Mouse (Mus musculus) gastrocnemius, postnatal 25 days (tissue): ENCODE measurements around the gene Tex14. TPM values are rescaled to one million over a fixed set of nuclear protein-coding genes. Genes with fewer than 3 reads are reported as not detected.
A peak's percentile ranks its signal among the peaks of the same experiment; 100 is the strongest.
"Not testable (repeated sequence)": the region's sequence is repeated elsewhere in the genome, so short reads cannot be mapped to it uniquely, and the experiment has no call there.

ENCODE experiments used
- DNase-seq: peaks from one replicate; pipeline ENCODE4 v3.0.0; 2022
- long read RNA-seq, 2 experiments: library from polyadenylated mRNA; stranded (forward); transcript quantifications; one replicate each; pipeline ENCODE4 v2.0.0; 2021
- total RNA-seq, 2 experiments: library from RNA; stranded (reverse); gene quantifications; 1 replicate in 1 of 2; 2 replicates in 1 of 2; pipeline ENCODE4 v1.2.3; 2021

Gene Tex14
- total RNA-seq = under 1 TPM in 1 of 2 experiments, not detected in 1; 0.27 TPM
- long read RNA-seq, experiment 1, partial matches to known transcripts = 0 of 3 reads
- long read RNA-seq, experiment 1, other reads (novel, unspliced or antisense) = 3 of 3 reads
- long read RNA-seq, experiment 2, partial matches to known transcripts = 0 of 1 reads
- long read RNA-seq, experiment 2, other reads (novel, unspliced or antisense) = 1 of 1 reads

DNA sequence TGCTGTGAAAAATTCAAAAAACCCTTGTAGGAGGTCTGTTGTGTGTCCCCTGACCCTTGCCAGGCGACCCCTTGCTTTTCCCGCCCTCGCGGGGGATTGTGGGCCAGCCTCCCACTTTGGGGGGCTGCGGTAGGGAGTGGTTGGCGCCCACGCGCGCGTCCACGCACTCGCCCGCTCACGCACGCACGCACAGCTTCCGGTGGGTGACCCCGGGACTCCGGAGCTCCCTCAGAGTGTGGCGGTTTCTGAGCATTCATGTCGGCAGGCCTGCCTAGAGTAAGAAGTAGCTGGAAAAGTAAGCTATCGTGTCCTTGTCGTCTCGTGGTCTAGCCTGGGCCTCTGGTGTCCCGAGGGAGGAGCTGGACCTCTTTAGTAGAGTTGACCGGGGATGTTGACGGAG lies at the start of gene Tex14, which contains the start of gene Rad51c:
Tex14 (plus strand) TSS at position 190 of the 400 bp plus-strand sequence.
Rad51c (minus strand) TSS at position 79 of the 400 bp plus-strand sequence.
- peak; percentile 15 for DNase-seq

- DNase-seq = no peak
Observed at GRCm38 (mm10) chr11:87357317-87358300, 47.3 kb upstream of the Tex14 start.

DNA sequence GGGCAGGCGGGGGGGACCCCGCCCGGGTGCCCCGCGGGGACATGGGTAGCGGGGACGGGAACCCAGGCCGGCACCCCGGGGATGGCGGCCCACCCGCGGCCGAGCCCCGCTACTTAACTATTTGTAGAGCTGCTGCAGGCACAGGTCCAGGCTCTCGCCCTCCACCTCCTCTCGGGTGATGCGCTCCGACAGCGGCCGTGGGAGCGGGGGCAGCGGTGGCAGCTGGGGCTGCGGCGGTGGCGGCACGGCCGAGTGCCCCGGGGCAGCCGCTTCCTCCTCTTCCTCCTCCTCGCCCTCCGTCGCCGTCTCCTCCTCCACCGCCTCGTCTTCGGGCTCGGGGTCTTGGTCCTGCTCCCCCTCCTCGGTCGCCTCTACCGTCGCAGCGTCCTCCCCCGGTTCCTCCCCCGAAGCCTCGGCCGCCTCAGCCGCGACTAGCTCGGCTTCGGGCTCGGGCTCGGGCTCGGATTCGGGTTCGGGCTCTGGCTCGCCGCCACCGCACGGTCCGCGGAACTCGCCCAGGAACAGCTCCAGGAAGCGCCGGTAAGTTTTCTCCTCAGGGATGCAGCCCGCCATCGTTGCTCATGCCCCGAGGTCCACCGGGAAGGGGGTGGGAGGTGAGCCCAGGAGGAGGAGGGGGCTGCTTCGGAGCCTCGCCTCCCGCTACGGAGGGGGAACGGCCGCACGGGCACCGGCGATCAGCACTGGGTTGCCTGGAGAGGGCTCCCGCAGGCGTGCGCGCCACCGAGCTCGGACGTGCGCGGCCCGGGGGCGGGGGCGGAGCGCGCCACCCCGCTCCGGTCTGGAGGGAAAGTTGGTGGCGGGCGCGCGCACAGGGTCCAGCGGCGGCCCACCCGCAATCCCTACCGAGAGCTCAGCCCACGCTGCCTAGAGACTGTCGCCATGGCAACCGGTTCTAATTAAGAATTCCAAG lies 46.3 kb upstream of the Tex14 start, which contains the start of gene Ppm1e:
Ppm1e (minus strand) TSS at position 693 of the 931 bp plus-strand sequence.
- peak; percentile 63 for DNase-seq

GRCm38 (mm10) chr11:87359262-87359612 lies 45.6 kb upstream of the Tex14 start:
- no peak for DNase-seq

GRCm38 (mm10) chr11:87365120-87365519 lies 39.7 kb upstream of the Tex14 start:
- DNase-seq = no peak

DNA sequence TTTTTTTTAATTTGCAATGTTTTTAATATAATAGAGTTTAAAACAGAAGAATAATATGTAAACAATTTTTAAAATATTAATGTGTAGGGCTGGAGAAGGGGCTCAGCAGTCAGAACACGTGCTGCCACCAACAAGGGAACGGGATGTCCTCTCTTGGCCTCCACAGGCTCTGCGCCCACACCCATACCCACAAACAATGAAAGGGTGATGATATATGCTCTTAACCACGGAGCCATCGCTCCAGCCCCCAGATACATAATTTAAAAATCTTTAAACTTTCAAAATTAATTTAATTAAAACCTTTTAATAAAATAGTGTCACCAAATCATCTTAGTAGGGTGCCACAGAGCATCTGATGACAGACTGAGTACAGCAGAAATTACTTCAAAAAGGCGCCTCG lies 37.8 kb upstream of the Tex14 start:
- DNase-seq = no peak

DNA sequence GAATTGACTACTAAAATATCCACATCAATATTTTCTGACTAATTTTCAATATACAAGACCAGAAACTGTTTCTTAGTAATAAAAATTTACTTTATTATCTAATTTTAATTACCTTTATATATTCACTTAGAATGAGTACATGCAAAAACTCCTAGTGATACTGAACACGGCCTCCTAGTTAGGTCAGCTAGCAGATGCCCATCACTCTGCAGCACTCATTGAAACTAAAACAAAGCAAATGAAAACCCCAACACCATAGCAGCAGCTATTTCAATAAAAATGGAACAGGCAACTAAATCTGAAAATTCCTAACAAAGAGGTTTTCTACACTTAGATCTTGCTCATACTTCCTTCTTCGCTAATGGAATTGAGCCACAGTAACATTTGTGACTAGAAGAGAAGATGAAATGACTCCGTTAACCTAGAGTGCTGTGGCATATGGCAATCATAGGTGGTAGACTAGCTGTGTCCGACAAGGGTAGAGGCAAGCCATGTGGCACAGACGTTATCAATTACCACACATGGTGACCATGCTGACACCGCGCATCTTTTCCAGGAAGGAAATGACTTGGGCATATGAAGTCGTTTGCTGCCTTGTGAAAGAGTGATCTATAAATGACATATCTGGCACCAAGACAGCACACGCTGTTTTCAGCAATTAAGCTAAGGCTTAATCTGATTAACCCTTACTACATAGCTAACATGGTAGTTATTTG lies 36.8 kb upstream of the Tex14 start:
- no peak for DNase-seq

- no peak for DNase-seq
Observed at GRCm38 (mm10) chr11:87384551-87384950, 20.3 kb upstream of the Tex14 start.

GRCm38 (mm10) chr11:87385676-87386075 lies 19.2 kb upstream of the Tex14 start:
- DNase-seq = no peak

- DNase-seq = no peak
Observed at GRCm38 (mm10) chr11:87393855-87394254, 11.0 kb upstream of the Tex14 start.

DNA sequence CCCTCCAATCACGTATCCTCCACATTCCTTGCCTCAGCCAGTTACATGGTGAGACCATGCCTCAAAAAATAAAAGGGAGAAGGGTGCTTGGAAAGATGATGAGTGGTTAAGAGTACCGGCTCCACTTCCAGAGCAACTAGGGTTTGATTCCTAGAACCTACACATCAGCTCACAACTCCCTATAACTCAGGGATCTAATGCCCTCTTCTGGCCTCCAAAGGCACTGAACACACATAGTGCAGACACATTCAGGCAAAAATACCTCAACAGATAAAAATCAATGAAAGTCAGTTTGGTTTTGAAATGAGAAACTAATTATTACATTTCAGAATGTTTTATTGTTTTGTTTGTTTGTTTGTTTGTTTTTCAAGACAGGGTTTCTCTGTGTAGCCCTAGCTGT lies 6.5 kb upstream of the Tex14 start:
- DNase-seq = no peak

DNA sequence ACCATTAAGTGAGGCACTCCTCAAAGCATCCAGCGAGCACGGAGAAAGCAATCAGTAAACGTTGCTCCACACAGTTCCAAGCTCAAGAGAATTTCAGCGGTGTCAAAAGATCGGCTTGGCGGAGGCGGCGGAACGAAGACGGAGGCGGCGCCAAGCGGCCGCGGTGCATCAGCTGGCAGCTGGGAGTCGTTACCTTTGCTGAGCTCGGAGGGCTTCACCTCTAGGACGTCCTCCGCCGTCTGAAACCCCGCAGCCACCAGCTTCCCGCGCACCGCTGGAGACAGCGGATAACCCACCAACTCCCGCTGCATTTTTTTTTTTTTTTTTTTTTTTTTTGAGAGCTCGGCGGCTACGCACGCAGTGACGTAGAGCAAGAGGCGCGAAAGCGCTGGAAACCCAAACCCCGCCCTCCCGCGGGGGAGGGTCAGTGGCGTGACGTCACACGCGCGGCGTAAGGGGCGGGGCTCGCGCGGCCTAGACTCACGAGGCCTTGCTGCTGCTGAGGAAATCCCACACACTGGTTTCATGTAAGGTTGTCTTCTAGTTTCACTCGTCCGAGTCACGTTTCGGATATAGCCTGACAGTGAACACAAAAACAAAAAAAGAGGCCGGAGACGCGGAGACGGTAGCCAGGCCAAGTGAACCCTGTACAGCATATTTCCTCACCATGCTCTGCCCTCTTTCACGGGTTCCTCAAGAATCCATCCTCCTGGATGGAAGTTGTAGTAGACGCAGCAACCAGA lies 583 bp upstream of the Tex14 start:
- peak; percentile 93 for DNase-seq

- not testable (repeated sequence) for DNase-seq
Observed at GRCm38 (mm10) chr11:87413412-87413811, 8.5 kb downstream of the Tex14 start.

- DNase-seq = no peak
Observed at GRCm38 (mm10) chr11:87416120-87416519, 11.3 kb downstream of the Tex14 start.

DNA sequence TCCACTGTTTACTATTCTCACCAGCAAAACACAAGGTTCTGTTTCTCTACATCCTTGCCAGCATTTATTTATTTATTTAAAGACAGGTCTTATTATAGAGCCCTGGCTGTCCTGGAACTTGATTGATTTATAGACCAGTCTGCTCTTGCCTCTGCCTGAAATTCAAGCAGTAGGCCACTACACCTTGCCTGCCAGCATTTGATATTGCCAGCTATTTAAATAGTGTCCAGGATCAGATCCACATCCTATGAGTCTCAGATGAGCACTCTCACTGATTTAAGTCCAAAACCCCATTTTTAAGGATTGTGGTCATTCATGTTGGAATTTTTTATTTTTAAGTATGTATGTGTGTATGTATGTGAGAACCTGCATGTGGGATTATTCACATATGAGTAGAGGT lies 16.0 kb downstream of the Tex14 start:
- DNase-seq = no peak

- no peak for DNase-seq
Observed at GRCm38 (mm10) chr11:87421760-87422201, 16.9 kb downstream of the Tex14 start.

DNA sequence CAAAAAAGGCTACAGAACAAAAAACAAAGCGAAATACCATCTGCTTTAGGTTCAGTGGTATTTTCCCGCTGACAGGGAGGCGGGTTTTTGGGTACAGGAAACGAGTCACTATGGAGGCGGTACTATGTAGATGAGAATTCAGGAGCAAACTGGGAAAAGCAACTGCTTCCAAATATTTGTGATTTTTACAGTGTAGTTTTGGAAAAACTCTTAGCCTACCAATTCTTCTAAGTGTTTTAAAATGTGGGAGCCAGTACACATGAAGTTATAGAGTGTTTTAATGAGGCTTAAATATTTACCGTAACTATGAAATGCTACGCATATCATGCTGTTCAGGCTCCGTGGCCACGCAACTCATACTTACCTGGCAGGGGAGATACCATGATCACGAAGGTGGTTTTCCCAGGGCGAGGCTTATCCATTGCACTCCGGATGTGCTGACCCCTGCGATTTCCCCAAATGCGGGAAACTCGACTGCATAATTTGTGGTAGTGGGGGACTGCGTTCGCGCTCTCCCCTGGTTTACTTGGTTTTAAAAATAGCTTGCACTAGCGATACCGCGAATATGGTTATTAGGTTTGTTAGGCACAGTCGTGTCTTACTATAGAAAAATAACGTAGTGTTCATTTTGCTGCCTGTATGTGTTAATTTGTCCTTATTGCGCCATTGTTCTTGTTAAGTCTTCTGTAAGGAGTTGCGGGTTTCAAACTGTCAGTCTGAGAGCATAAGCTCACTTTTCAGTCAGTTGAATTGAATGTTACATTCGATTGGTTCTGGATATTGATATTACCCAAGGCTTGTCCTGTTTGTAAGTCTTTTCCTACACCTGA lies 17.9 kb downstream of the Tex14 start:
- DNase-seq = peak; percentile 75

DNA sequence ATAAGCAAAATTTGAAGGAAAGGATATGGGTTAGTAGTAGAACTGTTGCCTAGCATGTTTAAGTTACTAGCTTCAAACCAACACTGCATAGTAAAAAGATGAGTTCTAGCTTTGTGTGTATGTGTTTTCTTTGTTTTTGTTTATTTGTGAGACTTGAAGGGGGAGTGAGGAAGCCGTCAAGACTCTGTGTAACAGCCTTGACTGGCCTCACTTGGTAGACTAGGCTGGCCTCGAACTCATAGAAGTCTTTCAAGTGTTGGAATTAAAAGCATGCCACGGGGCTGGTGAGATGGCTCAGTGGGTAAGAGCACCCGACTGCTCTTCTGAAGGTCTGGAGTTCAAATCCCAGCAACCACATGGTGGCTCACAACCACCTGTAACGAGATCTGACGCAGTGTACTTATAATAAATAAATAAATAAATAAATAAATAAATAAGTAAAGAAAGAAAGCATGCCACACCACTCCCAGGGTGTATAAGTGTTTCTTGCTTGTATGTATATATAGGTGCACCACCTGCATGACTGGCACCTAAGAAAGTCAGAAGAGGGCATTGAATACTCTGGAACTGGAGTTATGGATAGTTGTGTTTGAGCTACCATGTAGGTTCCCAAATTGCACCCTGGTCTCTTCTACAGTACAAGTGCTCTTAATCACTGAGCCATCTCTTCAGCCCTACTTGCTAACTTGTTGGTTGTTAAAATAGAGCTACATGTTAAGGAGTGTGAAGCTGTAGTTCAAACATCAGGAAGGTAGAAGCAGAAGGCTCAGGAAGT lies 18.9 kb downstream of the Tex14 start:
- DNase-seq = no peak

DNA sequence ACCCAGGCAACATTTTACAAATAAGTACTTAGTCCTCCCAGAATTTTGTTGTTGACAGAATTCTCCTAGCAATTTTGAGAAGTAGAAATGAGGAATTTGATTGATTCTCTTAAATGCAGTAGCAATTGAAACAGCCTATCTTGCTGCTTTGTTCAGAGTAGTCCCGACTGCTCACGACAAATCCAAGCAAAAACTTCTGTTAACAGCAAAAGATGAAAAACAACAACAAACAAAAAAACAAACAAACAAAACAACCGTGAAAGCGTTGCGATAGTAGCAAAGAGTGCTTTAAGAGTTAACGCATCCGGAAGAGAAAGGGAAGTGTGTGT lies 21.2 kb downstream of the Tex14 start:
- DNase-seq = no peak
